Mouse (Mus musculus): ENCODE results near the gene Trim38. TPM values are rescaled to one million over a fixed set of nuclear protein-coding genes. Genes with fewer than 3 reads are reported as not detected.

The Trim38 gene
- polyA plus RNA-seq, 1 experiment from 2014 or later = not detected

DNA sequence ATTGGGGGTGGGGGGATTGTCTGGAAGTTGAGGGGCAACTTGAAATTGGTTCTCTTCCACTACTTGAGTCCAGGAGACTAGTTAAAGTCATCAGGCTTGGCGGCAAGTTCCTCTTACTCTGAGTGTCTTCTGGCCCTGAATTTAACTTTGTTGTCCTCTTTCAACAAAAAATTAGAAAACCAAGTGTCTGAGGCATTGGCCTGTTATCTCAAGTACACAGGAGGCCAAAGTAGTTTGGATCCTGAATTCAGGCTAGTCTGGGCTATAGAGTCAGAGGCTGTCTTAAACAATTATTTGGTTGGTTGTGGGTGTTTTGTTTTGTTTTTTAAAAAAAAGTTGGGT lies 4.6 kb upstream of the Trim38 start:
- 81% methylated on average over 1 of the region's 1 CpGs for WGBS
- Histone ChIP-seq H3K36me3 (replicated peaks; ENCODE audit: control insufficient read depth, insufficient read depth) (no peaks in the 10 kb centered on the region), H3K9ac (no peak overlapping the region), H3K4me2 (replicated peaks) (no peak overlapping the region), H3K27me3 (ENCODE audit: control insufficient read depth, insufficient read depth, low read length) (no peaks in the 10 kb centered on the region), H3K4me1 (replicated peaks; ENCODE audit: control insufficient read depth, insufficient read depth, low read length) (peaks cover 22% of the 10 kb centered on the region), H3K9me3 (ENCODE audit: control insufficient read depth, low read length) (no peaks in the 10 kb centered on the region), H3K27ac (no peak overlapping the region), H3K4me3 (replicated peaks; ENCODE audit: low read length) (no peak overlapping the region)
- DNase-seq (ENCODE audit: low spot score) (no peak), ATAC-seq (ENCODE audit: low FRiP score) (no peak)

DNA sequence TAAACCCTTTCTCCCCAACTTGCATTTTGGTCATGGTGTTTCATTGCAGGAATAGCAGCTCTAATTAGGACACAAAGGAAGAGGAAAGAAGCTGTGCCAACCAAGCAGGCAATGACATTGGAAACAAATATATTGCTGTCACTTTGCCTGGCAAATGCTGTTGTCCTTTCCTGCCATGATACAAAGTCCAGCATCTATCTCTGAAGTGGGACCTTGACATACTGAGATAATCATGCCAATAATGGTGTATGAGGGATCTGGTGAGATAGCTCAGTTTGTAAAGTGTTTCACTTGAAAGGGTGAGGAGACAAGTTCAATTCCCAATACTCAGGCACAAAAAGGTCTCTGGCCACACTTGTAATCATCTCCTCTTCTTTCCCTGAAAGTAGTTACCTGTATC lies 2.9 kb upstream of the Trim38 start:
- ATAC-seq (ENCODE audit: low FRiP score) = no peak

DNA sequence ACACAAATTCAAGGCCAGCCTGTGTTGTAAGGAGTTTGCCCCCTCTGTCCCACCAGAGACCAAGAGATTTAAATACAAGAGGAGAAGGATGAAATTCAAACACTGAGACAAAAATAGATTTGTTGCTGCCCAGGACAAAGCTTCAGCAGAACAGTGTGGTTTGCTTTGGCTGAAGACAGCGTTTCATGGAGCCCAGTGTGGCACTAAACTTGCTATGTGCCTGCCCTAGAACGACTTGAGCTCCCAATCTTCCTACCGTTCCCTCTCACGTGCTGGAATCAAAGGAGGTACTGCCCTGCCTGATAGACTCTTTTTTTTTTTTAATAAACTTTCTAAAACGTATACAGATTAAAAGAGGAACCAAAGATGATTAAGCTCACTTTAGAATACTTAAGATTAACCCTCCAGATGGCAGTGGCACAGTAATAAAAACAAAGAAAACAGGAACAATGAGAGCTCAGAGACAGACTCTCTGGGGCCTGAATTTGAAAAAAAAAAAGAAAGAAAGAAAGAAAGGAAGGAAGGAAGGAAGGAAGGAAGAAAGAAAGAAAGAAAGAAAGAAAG lies 797 bp upstream of the Trim38 start:
- no peaks in the 10 kb centered on the region for H3K9me3 ChIP-seq (ENCODE audit: control insufficient read depth, low read length)
- peaks cover 6% of the 10 kb centered on the region; the same call in 1 of the 2 replicates for H3K4me1 ChIP-seq (replicated peaks; ENCODE audit: control insufficient read depth, insufficient read depth, low read length)
- DNase-seq (ENCODE audit: low spot score) (no peak), ATAC-seq (ENCODE audit: low FRiP score) (no peak)
- no peak overlapping the region for H3K9ac ChIP-seq
- no peaks in the 10 kb centered on the region for H3K36me3 ChIP-seq (replicated peaks; ENCODE audit: control insufficient read depth, insufficient read depth)
- H3K27ac ChIP-seq = no peak overlapping the region
- H3K27me3 ChIP-seq (ENCODE audit: control insufficient read depth, insufficient read depth, low read length) = no peaks in the 10 kb centered on the region
- 52% methylated on average over 5 of the region's 5 CpGs for whole genome bisulfite sequencing
- no peak overlapping the region for H3K4me2 ChIP-seq (replicated peaks)
- no peak overlapping the region for H3K4me3 ChIP-seq (replicated peaks; ENCODE audit: low read length)

More for the DNA sequence above, 2.9 kb upstream of the Trim38 start:
- H3K27ac ChIP-seq = no peak overlapping the region
- peaks cover 14% of the 10 kb centered on the region; the same call in 1 of the 2 replicates for H3K4me1 ChIP-seq (replicated peaks; ENCODE audit: control insufficient read depth, insufficient read depth, low read length)
- H3K36me3 ChIP-seq (replicated peaks; ENCODE audit: control insufficient read depth, insufficient read depth) = no peaks in the 10 kb centered on the region
- no peaks in the 10 kb centered on the region for H3K27me3 ChIP-seq (ENCODE audit: control insufficient read depth, insufficient read depth, low read length)
- H3K9me3 ChIP-seq (ENCODE audit: control insufficient read depth, low read length) = no peaks in the 10 kb centered on the region
- no peak overlapping the region for H3K4me3 ChIP-seq (replicated peaks; ENCODE audit: low read length)
- no peak overlapping the region for H3K4me2 ChIP-seq (replicated peaks)
- no peak for DNase-seq (ENCODE audit: low spot score)
- H3K9ac ChIP-seq = no peak overlapping the region

- Histone ChIP-seq H3K4me3 (replicated peaks; ENCODE audit: low read length) (no peak overlapping the region), H3K27me3 (ENCODE audit: control insufficient read depth, insufficient read depth, low read length) (no peaks in the 10 kb centered on the region), H3K4me1 (replicated peaks; ENCODE audit: control insufficient read depth, insufficient read depth, low read length) (no peaks in the 10 kb centered on the region; the same call in 1 of the 2 replicates), H3K9me3 (ENCODE audit: control insufficient read depth, low read length) (no peaks in the 10 kb centered on the region), H3K9ac (no peak overlapping the region), H3K4me2 (replicated peaks) (peak overlapping the region; percentile 31), H3K36me3 (replicated peaks; ENCODE audit: control insufficient read depth, insufficient read depth) (no peaks in the 10 kb centered on the region), H3K27ac (no peak overlapping the region)
- WGBS = 23% methylated on average over 21 of the region's 21 CpGs
- DNase-seq (ENCODE audit: low spot score) (peak; percentile 42), ATAC-seq (ENCODE audit: low FRiP score) (peak; percentile 87)
Observed at GRCm38 (mm10) chr13:23772561-23773313, 3.0 kb downstream of the Trim38 start.

GRCm38 (mm10) chr13:23778339-23778738 lies 8.6 kb downstream of the Trim38 start:
- ATAC-seq (ENCODE audit: low FRiP score) (no peak), DNase-seq (ENCODE audit: low spot score) (no peak)
- Histone ChIP-seq H3K4me2 (replicated peaks) (no peak overlapping the region), H3K4me1 (replicated peaks; ENCODE audit: control insufficient read depth, insufficient read depth, low read length) (no peaks in the 10 kb centered on the region), H3K4me3 (replicated peaks; ENCODE audit: low read length) (no peak overlapping the region), H3K27ac (no peak overlapping the region), H3K27me3 (ENCODE audit: control insufficient read depth, insufficient read depth, low read length) (no peaks in the 10 kb centered on the region), H3K9ac (no peak overlapping the region), H3K36me3 (replicated peaks; ENCODE audit: control insufficient read depth, insufficient read depth) (no peaks in the 10 kb centered on the region), H3K9me3 (ENCODE audit: control insufficient read depth, low read length) (no peaks in the 10 kb centered on the region)
- WGBS = 94% methylated on average over 7 of the region's 7 CpGs

GRCm38 (mm10) chr13:23779025-23779424 lies 9.3 kb downstream of the Trim38 start:
- no peak overlapping the region for H3K27ac ChIP-seq
- H3K4me1 ChIP-seq (replicated peaks; ENCODE audit: control insufficient read depth, insufficient read depth, low read length) = no peaks in the 10 kb centered on the region
- H3K27me3 ChIP-seq (ENCODE audit: control insufficient read depth, insufficient read depth, low read length) = no peaks in the 10 kb centered on the region
- DNase-seq (ENCODE audit: low spot score) (no peak), ATAC-seq (ENCODE audit: low FRiP score) (no peak)
- no peaks in the 10 kb centered on the region for H3K36me3 ChIP-seq (replicated peaks; ENCODE audit: control insufficient read depth, insufficient read depth)
- no peak overlapping the region for H3K4me2 ChIP-seq (replicated peaks)
- H3K9me3 ChIP-seq (ENCODE audit: control insufficient read depth, low read length) = no peaks in the 10 kb centered on the region
- H3K9ac ChIP-seq = no peak overlapping the region
- 88% methylated on average over 4 of the region's 4 CpGs for WGBS
- H3K4me3 ChIP-seq (replicated peaks; ENCODE audit: low read length) = no peak overlapping the region

GRCm38 (mm10) chr13:23792520-23792919 lies 22.8 kb downstream of the Trim38 start:
- H3K27ac ChIP-seq = no peak overlapping the region
- H3K9me3 ChIP-seq (ENCODE audit: control insufficient read depth, low read length) = no peaks in the 10 kb centered on the region
- H3K4me2 ChIP-seq (replicated peaks) = no peak overlapping the region
- DNase-seq (ENCODE audit: low spot score) = peak; percentile 88
- no peaks in the 10 kb centered on the region for H3K4me1 ChIP-seq (replicated peaks; ENCODE audit: control insufficient read depth, insufficient read depth, low read length)
- peak; percentile 65; the same call in 1 of the 2 replicates for ATAC-seq (ENCODE audit: low FRiP score)
- 54% methylated on average over 2 of the region's 2 CpGs for WGBS
- H3K36me3 ChIP-seq (replicated peaks; ENCODE audit: control insufficient read depth, insufficient read depth) = no peaks in the 10 kb centered on the region
- H3K4me3 ChIP-seq (replicated peaks; ENCODE audit: low read length) = no peak overlapping the region
- H3K27me3 ChIP-seq (ENCODE audit: control insufficient read depth, insufficient read depth, low read length) = no peaks in the 10 kb centered on the region
- no peak overlapping the region for H3K9ac ChIP-seq

DNA sequence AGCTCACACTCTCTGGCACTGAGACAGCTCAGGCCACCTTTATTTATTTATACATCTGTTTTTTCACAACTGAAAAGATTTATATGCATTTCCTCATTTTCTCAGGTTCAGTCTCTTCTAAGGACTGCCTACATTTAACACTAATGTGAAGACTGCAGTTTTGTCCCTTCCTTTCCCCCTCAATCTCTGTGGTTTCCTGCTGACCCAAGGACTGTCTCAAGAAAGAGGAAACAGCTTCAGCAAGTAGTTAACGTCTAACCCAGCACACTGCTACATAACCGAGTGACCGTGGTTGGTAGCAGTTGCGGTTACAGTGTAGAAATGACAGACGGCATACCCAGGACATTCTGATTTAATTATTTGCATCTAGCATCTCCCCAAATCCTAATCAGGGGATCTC lies 29.7 kb downstream of the Trim38 start:
- WGBS = 88% methylated on average over 5 of the region's 5 CpGs
- no peaks in the 10 kb centered on the region for H3K27me3 ChIP-seq (ENCODE audit: control insufficient read depth, insufficient read depth, low read length)
- H3K4me2 ChIP-seq (replicated peaks) = no peak overlapping the region
- H3K36me3 ChIP-seq (replicated peaks; ENCODE audit: control insufficient read depth, insufficient read depth) = no peaks in the 10 kb centered on the region
- no peak overlapping the region for H3K9ac ChIP-seq
- H3K27ac ChIP-seq = no peak overlapping the region
- no peaks in the 10 kb centered on the region for H3K9me3 ChIP-seq (ENCODE audit: control insufficient read depth, low read length)
- H3K4me3 ChIP-seq (replicated peaks; ENCODE audit: low read length) = no peak overlapping the region
- DNase-seq (ENCODE audit: low spot score) = no peak
- no peak for ATAC-seq (ENCODE audit: low FRiP score)
- H3K4me1 ChIP-seq (replicated peaks; ENCODE audit: control insufficient read depth, insufficient read depth, low read length) = no peaks in the 10 kb centered on the region

GRCm38 (mm10) chr13:23804532-23804931 lies 34.8 kb downstream of the Trim38 start:
- DNase-seq (ENCODE audit: low spot score) (no peak), ATAC-seq (ENCODE audit: low FRiP score) (no peak)
- Histone ChIP-seq H3K4me3 (replicated peaks; ENCODE audit: low read length) (no peak overlapping the region), H3K4me2 (replicated peaks) (no peak overlapping the region), H3K9ac (no peak overlapping the region), H3K36me3 (replicated peaks; ENCODE audit: control insufficient read depth, insufficient read depth) (no peaks in the 10 kb centered on the region), H3K4me1 (replicated peaks; ENCODE audit: control insufficient read depth, insufficient read depth, low read length) (no peaks in the 10 kb centered on the region), H3K27ac (no peak overlapping the region), H3K27me3 (ENCODE audit: control insufficient read depth, insufficient read depth, low read length) (no peaks in the 10 kb centered on the region), H3K9me3 (ENCODE audit: control insufficient read depth, low read length) (no peaks in the 10 kb centered on the region)
- WGBS = 92% methylated on average over 2 of the region's 2 CpGs
